Mouse (Mus musculus) E14TG2a.4 (cell line): ENCODE measurements around the gene 1700028P14Rik.

Experiments used
- CTCF ChIP-seq: conservative IDR thresholded peaks from 2 replicates; pipeline ENCODE4 v1.5.1; 2014; ENCODE audit warnings: low read length
- NANOG ChIP-seq: IDR thresholded peaks from 2 replicates; pipeline ENCODE4 v1.6.1; 2014; ENCODE audit warnings: borderline replicate concordance, low read length, mixed read lengths
- POU5F1 ChIP-seq: IDR thresholded peaks from 2 replicates; pipeline ENCODE4 v1.6.1; 2014; ENCODE audit warnings: low read length, borderline replicate concordance

DNA sequence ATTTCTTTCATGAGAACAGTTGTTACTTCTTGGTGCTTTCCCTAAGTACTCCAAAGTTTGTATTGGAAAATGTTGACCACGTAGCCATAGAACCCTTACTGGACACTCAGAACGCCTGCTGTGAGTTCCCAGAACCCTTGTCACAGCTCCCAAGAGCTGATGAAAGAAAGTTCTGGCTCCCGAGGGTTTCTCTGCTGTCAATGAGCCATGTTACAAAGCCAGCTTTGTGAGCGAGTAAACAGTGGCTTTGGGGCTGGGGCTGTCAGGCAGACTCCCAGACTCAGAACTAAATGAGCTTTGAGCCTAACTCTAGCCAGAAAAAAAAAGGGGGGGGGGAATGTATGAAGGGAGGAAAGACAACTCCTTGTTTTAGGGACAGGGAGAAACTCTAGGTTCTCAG is 120.7 kb downstream of the 1700028P14Rik start:
- TF ChIP-seq CTCF (no peak), NANOG (no peak), POU5F1 (no peak)
